Mouse (Mus musculus) heart, postnatal 14 days (tissue): ENCODE measurements around the gene Furin. TPM values are rescaled to one million over a fixed set of nuclear protein-coding genes. Genes with fewer than 3 reads are reported as not detected.

ENCODE experiments used
- DNase-seq, 2 experiments: peaks; one replicate each; pipeline ENCODE4 v3.0.0; 2021 to 2022
- intact Hi-C: fragments of 180-260 bp; cut with DNase I; formaldehyde crosslinking; loops from one replicate; pipeline ENCODE4 v1.15.1; 2025
- long read RNA-seq, 2 experiments: library from polyadenylated mRNA; stranded (forward); transcript quantifications; one replicate each; pipeline ENCODE4 v2.0.0; 2021
- total RNA-seq, 2 experiments: library from RNA; stranded (reverse); gene quantifications; 2 replicates each; pipeline ENCODE4 v1.2.3; 2021

The Furin gene
- total RNA-seq = 100 to 1,000 TPM; 115 to 127 TPM
- long read RNA-seq, experiment 1, full-length matches to known transcripts = 15 of 27 reads
- long read RNA-seq, experiment 1, partial matches to known transcripts = 7 of 27 reads
- long read RNA-seq, experiment 1, other reads (novel, unspliced or antisense) = 5 of 27 reads
- long read RNA-seq, experiment 2, full-length matches to known transcripts = 11 of 27 reads
- long read RNA-seq, experiment 2, partial matches to known transcripts = 3 of 27 reads
- long read RNA-seq, experiment 2, other reads (novel, unspliced or antisense) = 13 of 27 reads

DNA sequence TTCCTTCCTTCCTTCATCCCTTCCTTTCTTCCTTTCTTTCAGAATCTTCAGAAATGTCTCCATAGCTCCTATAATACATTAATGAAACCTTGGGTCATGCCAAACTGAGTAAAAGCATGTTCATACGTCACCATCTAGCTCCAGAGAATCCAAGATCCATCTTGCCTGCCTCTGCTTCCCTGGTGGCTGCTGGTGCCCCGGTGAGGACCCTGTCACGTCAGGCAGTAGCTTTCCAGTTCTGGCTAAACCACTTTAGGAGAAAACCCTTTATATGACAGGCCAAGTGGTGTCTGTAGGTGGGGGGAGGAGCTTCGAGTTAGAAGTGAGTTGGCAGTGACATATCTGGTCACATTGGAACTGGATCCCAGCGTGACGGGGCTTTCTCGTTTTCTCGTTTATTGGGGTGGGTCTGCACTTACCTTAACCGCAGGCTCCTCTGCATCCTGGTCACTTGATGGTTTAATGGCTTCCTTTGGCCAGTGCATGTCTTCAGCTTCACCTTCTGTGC is at the start of gene Furin:
Gene Furin (minus strand): TSS at position 249 of the 508 bp plus-strand sequence.
- DNase-seq = no peak
- intact Hi-C loops = no loop called here

DNA sequence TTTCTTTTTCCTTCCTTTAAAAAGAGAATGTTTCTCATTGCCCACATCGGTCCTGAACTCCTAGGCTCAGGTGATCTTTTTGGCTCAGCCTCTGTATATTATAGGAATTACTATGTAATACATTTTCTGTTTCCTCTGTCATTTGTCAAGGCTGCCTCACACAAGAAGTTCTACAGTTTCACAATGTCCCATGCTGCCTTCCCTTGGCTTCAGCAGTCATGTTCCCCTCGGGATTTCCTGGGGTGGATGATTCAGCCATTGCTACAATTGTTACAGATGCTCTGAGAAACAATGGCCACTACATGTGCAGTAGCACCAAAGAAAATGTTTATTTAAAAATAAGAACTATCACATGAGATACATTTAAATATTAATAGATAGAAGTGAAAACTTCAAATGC is 49.5 kb upstream of the Furin start:
- peak in 1 of 2 experiments; percentile 32 for DNase-seq
- intact Hi-C loops = no loop called here

DNA sequence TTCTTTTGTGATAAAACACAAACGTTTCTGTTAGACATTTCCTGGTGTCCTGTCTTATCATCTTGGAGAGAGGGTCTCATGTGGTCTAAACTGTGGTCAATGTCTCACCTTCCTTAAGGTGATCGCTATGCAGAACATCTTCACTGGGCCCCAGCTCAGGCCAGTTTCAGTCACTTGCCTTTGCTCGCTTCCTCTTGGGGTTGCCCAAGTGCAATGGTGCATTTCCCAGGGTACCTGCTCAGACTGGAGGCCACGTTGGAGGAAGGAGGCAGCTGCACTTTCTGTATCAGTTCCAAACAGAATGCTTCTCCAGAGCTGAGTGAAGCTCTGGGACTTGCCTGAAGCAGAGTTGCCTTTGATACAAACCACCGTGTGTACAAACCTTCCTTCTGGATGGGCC is 48.8 kb upstream of the Furin start:
- intact Hi-C loops = no loop called here
- no peak for DNase-seq

DNA sequence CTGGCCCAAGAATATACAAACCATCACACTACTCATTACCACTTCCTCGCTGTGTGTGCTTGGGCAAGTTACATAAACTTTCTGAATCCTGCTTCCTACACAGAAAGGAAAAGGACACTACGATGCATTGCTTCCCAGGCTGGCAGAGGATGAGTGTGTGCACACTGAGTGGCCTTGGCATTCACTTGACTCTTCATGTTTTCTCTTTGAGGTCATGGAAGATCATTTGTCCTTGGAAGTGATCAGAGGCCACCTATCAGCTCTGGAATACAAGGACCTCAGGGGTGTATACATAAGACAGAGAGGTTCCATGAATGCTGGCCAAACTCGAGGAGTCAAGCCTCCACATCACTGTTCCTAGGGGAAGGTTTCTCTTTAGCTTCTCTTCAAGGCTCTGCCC is 47.9 kb upstream of the Furin start:
- intact Hi-C loops = no loop called here
- DNase-seq = no peak

DNA sequence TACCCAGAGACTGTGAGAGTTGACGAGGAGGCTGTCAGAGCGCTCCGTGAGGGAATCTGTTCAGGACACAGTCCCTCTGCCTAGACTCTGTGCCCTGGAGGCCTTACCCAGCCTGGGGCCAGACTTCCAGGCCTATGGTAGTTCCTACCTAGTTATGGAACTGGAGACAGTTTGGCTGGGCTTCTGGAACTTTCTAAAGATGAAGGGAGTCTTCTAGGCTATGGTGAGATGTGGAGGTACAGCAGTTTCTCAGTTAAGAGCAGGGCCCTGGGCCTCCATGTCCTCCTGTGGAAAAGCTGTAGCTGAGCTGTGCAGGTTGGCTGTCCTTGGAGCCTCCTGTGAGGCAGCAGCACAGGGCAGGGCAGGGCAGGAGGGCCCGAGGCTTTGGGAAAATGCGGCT is 47.0 kb upstream of the Furin start:
- intact Hi-C loops = no loop called here
- no peak for DNase-seq

DNA sequence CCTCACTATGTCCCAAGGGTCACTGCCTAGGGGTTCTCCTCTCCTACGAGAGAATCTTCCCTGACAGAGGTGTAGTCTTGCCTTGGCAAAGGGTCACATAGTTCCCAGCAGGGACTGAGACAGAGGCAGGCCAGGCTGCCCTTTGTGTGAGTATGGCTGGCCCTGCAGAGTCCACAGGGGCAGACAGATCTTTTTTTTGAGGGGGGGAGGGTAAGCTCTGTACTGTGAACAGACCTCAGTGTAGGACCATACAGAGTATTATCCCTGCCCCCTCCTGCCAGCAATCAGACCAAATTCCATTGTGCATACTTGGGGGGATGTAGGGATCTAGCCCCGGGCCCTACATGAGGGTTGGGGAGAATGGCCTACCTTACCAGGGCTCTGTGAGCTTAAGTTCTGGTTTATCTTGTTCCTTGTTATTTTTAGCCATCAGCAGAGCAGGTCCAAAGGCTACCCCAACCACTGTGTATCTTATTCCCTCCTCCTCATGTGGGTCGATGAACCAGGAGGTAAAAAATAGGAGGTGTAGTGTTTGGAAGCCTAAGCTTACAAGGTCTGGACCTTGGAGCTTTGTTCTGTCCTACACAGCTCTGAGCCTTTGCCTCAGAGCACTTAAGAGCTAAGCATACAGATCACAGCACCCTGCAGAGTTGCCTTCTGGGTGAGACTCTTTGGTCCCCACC is 46.5 kb upstream of the Furin start:
- intact Hi-C loops = no loop called here

DNA sequence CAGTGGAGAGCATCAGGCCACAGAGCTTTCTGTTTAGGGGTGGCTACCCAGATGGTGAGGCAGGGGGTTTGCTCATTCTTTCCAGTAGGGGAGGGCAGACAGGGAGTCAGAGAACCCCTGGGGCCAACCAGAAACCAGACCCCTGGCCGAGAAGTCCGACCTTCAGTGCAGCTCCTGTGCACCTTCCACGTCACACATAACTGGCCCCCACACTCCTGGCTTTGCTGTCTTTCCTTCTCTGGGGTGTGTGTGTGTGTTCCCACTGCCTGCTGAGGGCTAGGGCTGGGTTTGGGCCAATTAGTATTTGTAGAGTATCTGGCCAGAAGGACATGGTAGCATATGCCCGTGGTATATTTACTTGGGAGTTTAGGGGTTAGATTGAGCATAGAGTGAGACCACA is 45.1 kb upstream of the Furin start:
- intact Hi-C loops = no loop called here
- DNase-seq = no peak

More for the DNA sequence above, 46.5 kb upstream of the Furin start:
- DNase-seq = no peak

DNA sequence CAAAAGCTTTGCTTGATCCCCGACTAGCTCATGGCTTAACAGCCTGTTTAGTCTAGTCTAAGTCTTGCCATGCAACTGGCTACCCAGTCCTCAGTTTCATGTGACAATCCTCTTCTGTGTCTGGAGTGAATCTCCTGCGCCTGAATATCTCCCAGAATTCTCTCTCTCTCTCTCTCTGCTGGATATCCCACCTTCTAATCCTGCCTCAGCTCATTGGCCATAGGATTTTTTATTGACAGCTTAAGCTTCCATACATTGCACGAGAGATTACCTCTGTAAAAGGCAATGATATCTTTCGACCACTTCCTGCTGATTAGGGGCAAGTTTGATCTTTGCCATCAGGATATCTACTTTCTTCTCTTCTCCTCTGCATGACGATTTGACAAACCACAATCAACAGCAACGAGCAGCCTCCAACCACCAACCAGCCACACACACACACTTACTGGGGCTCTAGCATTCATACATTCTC is 44.4 kb upstream of the Furin start:
- intact Hi-C loops = no loop called here
- DNase-seq = no peak

DNA sequence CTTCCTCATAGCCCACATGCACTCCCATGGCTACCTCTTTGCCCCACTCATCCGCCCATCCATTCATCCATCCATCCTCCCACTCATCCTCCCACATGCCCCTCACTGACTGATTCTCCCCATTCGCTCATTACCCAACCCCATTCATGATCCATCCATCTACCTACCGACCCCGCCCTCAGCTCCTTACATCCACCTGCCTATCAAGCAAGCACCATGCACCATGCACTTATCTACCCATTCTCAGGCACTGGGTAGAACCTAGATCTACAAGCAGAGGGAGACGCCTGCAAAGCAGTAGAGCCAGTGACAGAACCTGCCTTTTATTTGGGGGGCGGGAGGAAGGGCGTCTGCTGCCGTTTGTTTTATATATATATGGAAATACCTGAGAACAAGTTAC is 42.1 kb upstream of the Furin start:
- no peak for DNase-seq
- intact Hi-C loops = loop anchor here (2.0 kb wide), 1 partner anchor 45 kb away; no protein-coding TSS in a partner anchor

DNA sequence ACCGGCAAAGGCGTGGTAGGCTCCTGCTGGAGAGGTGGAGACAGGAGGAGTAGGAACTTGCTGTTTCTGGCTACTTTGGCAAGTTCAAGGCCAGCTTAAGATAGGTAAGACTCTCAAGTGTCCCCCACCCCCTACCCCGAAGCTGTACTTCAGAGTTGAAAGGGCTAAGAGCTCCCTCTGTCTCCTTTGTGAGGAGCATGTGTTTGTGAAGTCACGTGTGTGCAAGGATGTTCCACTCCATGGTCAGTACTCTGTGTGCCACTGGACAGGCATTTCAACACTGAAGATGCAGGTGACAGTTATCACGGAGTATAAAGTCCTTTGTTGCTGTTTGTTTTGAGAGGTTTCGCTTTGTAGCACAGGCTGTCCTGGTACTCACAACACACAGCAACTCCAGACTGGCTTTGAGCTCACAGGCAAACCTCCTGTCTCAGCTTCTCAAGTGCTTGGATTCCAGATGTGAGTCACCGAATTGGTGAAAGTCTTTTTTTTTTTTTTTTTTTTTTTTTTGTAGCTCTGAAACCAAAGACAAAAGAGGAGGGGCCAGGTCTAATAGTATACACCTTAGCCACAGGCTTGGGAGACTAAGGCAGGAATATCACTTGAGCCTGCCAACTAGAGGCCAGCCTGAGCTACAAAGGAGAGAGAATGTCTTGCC is 41.1 kb upstream of the Furin start:
- DNase-seq = peak in 1 of 2 experiments; percentile 12
- intact Hi-C loops = loop anchor here (2.0 kb wide), 1 partner anchor 44 kb away; no protein-coding TSS in a partner anchor

DNA sequence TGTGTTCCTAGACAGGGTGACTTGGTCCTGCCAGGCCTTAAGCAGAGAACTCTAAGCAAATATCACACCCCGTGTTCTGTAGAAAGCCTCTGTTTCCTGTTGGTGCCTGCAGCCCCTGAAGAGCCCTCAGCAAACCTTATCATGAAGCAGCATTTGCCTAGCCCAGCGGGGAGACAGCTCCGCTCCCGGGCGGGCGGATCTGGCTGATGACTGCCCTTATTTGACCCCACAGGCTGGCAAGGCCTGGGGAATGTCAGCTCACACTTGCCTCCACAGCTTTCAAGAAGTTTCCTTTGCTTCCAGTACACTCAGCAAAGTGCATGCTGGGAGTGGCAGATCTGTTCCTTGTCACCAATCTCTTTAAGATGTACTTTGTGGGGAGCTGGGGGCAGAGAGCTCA is 40.3 kb upstream of the Furin start:
- intact Hi-C loops = no loop called here
- DNase-seq = peak; percentile 68 to 80

DNA sequence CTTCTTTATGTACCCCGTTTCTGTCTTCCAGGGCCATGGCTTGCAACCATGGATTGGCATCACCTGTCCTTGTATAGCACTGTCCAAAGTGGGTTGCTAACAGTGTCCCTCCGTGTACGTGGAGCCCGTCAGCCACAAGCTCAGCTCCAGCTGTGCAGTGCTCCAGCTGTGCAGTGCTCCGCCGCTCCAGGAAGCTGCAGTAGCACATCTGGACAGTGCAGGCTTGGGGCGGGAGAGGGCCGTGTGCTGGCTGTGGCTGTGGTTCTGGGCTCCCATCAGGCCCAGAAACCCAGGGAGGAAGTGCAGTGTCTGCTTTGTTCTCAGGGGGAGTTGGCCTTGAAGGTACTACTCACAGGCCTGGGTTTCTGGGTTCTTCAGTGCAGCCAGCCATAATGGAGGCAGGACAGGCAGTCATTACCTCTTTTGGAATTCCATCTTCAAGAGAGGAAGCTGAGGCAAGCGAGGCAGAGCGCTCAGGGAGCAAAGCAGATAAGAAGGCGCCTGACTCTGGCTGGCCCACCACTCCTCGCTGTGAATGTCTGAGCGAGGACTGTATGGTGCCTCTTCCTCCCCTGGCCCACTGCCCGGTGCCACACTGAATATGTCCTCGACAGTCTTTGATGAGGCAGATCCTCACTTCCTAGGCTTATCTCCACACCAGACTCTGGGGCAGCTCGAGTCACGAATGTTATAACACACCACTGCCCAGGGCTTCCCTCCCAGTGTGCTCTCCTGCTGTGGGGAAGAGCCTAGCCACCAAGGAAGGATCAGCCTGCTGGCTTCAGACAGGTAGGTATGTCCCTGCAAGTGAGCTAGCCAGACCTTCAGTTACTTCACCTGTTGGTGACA is 39.4 kb upstream of the Furin start:
- peak in 1 of 2 experiments; percentile 40 for DNase-seq
- intact Hi-C loops = no loop called here

DNA sequence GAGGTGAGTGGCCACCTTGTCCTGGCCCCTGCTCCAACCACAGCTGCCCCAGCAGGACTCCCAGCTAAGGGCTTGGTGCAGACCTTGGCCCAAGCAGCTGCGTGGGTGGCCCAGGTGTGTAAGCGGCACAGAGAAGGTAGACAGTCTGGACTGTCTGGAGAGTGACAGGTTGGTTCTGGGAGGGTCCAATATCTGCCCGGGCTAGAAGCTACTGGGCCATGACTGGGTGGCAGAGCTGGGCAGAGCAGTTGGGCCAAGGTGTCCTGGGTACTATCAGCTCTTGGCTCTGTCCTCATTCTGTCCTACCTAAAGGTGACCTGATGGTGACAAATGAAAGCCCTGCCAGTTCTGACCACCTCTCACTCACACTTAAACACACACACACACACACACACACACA is 37.9 kb upstream of the Furin start:
- intact Hi-C loops = no loop called here
- DNase-seq = no peak

DNA sequence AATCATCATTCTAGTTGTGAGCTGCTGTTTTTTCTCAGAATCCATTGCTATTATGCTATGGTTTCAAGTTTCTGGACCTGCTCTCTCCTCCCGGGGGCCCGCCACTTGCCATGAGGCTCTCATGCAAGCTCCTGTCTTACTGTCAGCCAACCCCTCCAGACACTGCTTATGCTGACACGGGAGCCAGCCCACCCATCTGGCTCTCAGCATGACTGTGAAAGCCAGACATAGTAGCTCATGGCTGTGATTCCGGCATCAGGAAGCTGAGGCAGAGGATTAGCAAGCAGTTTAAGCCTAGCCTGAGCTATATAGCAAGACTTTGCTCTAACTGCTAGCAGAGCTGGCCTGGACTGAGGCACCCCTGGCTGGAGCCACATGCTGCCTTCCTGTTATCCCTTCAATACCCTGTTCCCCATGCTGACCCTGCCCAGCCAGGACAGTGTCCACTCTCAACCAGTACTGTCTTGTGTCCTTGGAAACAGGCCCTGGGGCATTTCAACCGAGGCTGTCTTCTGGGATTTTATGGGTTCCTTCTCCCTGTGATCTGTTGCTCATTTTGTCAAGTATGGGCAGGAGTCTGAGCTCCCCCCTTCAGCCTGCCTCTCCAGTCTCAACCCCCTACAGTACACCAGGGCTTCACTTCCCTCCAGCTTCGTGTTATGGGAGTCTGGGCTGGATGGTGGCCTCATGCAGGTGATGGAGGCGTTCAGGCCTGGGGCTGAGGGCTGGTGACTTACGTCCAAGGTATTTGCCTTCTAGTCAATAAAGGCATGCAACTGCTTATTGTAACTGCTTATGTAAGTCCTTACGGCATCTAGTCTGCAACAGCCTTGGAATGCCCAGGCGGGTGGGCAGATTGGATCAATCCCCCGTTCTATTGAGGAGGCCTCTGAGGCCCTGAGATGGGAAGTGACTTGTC is 37.0 kb upstream of the Furin start:
- no peak for DNase-seq

DNA sequence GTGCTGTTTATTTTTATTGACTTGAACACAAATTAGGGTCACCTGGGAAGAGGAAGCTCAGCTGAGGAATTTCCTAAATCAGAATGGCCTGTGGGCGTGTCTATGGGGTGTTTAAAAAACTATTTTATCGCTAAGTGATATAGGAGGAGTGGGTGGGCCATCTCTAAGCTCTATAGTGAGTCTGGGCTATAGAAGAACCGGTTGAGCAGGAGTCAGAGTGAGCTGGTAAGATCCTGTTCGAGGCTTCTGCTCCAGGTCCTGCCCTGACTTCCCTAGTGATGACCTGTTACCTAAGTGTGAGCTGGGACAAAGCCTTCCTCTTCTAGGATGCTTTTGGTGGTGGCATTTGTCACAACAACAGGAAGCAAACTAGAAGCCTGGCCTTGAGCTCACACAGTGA is 35.4 kb upstream of the Furin start:
- intact Hi-C loops = no loop called here

More for the DNA sequence above, 37.0 kb upstream of the Furin start:
- intact Hi-C loops = no loop called here

DNA sequence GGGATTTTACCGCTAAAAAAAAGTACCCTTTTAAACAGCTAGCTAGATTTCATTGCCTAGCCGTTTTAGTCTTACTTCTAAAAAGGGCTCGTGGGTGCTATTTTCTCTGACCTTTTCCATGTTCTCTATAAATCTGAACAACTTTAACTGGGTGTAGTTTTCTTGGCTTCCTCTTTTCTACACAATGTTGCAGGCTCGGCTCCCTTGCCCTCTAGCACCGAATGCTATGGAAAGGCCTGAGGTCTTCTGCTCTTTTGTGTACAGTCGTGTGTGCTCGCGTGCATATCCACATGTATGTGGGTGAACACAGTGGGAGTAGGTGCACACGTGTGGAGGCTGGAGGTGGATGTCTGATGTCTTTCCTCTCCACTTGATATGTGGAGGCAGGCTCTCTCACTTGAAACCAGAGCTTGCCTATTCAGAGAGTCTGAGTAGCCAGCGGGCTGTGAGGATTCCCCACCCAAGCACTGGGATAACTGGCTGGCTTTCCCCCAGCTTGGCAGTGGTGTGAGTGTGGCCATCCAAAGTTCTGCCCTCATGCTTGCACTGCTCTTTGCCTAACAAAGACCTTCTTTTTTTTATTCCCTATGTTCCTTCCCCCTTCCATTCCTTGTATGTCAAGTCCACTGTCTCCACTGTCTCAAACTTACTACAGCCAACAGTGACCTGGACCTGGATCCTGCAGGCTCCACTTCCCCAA is 34.7 kb upstream of the Furin start:
- peak; percentile 57 to 64 for DNase-seq
- intact Hi-C loops = no loop called here

More for the DNA sequence above, 35.4 kb upstream of the Furin start:
- no peak for DNase-seq

DNA sequence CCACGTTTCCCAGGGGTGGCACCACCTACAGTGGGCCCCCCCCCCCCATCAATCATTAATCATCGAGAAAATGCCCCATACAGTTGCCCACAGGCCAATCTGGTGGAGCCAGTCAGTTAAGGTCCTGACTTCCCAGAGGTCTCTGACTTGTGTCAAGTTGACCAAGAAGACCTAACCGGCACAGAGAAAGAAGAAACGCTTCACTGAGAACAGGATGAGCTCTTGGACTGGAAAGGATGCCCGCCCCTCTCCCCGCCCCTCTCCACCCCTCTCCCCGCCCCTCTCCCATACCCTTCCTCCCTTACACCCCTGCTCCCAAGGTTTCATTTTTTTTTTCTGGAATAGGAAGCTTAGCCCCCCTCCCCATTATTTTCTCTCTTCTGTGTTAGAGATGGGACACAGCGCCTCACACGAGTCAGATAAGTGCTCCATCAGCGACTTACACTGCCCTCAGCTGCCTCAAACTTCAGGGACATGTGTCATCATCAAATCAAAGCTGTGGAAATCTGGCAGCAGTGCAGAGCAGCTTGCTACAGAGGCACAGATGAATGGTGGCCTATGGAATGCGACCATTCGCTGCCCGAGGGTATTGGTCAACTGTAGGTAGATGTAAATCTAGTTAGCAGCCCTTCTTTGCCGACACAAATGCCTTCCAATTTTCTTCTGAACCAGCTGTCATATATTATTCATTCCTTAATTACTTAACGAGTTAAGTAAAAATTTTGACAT is 34.0 kb upstream of the Furin start:
- intact Hi-C loops = no loop called here
- DNase-seq = no peak

DNA sequence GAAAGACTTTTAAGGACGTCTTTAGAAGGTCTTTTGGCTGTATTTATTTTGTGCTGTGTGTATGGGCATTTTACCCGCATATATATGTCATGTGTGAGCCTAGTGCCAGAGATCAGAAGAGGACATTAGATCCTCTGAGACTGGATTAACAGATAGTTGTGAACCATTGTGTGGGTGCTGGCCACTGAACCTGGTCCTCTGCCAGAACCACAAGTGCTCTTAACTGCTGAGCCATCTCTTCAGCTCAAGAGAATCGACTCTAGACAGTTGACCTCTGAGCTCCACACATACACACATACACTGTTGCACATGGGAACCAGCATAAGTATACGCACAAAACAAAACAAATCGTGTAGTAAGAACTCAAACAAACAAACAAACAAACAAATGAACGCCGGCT is 31.3 kb upstream of the Furin start:
- intact Hi-C loops = no loop called here
- no peak for DNase-seq
